Mouse (Mus musculus) thymus, adult 18-20 months (tissue): Measurements from ENCODE around the gene Cbfa2t3.
"Not testable (repeated sequence)": the region's sequence is repeated elsewhere in the genome, so short reads cannot be mapped to it uniquely, and the experiment has no call there.

ENCODE experiments used
- DNase-seq, 2 experiments: peaks; one replicate each; pipeline ENCODE4 v3.0.0; 2022; ENCODE audit warnings: mixed read lengths in 2 of 2

The Cbfa2t3 gene

DNA sequence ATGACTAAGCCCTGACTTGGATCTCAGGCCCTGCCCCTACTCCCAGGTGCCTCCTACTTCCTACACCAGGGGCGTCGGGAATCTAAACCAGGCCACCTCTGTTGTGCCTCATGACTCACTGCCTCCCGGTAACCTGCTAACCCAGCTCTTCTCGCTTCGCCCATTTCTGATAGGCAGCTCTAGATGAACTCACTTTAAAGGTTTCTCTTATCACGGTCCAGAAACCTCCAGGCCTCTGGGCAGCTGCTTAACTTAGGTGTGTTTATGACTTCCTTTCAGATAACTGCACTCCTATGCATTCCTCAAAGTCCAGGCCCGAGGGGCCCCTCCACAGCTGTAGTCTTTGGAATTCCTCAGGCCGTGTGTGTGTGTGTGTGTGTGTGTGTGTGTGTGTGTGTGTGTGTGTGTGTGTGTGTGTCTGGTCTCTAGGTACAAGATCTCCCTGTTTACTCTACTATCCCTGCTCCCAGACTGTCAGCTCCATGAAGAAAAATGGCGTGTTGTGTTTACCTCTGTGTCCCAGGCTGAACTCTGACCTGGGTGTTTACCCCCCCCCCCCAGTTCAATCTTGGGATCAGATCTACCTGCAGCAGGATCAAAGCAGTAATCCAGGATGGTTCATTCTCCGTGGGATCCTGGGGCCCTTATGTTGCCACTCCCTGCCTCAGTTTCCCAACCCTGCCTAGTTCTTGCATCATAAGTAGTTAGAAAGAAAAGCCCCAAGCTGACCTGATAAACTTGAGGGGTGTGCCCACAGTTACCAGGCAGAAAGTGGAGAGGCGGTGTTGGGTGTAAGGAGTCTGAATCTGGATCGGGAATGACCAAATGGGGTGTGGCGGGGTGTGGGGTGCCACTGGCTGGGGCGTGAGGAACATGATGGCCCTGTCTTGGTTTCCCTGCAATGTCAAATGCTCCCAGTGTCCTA lies 62.8 kb downstream of the Cbfa2t3 start:
- no peak for DNase-seq

DNA sequence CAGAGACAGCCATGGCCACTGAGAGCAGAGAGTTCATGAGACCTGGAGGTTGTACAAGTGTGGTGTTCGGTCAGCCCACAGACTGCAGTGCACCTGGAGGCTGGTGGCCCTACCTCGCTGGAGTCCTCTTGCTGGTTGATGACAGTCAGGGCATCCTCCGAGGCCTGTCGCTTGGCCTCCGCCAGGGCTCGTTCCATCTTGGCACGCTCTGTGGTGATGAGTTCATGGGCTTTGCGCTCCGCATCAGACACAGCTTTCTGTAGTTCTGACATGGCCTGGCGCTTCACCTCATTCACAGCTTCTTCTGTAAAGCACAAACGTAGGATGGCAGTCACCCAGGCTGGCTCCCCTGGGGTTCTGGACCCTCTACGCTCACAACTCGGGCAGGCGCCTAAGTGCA lies 65.7 kb downstream of the Cbfa2t3 start:
- DNase-seq: no peak

DNA sequence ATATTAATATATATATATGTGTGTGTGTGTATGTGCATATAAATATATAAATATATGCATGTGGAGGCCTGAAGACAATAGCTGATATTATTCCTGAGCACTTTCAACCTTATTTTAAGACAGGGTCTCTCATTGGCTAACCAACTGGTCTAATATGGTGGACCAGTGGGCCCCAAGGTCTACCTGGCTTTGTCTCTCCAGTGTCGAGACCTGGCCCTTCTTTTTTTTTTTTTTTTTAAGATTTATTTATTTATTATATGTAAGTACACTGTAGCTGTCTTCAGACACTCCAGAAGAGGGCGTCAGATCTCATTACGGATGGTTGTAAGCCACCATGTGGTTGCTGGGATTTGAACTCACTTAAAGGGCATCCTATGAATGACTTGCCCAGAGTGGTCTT lies 66.8 kb downstream of the Cbfa2t3 start:
- not testable (repeated sequence) for DNase-seq

DNA sequence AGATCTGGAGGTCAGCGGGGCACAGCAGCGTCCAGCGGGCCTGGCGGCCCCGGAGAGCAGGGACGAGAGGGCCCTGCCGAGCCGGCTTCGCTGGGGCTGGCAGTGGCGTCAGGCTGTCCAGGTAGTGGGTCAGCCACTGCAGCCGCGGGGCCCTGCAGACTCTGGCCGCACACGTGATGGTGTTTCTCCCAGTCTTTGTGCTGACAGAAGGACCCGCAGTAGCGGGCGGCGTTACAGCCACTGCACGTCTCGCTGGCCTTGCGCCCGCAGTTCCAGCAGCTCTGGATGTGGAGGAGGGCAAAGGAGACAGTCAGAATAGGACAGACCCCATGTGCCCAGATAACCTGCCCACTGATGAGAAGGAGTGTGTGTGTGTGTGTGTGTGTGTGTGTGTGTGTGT lies 68.2 kb downstream of the Cbfa2t3 start:
- no peak for DNase-seq

DNA sequence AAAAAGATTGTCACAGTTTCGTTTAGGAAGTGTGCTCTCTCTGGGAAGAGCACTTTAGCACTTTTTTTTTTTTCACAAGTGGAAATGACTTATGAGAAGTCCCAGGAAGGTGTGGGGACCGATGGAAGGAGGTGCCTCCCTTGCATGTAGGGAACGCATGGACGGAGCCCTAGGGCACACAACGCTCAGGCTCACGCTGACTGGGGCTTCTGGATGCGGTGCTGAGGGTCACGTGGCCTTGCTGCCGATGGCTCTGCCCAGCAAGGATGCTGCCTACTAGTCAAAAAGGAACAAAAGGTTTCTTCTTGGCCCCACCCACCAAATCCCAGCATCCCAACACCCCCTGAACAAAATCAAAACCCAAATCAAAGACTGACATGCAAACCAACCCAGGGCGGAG lies 69.5 kb downstream of the Cbfa2t3 start:
- no peak for DNase-seq

DNA sequence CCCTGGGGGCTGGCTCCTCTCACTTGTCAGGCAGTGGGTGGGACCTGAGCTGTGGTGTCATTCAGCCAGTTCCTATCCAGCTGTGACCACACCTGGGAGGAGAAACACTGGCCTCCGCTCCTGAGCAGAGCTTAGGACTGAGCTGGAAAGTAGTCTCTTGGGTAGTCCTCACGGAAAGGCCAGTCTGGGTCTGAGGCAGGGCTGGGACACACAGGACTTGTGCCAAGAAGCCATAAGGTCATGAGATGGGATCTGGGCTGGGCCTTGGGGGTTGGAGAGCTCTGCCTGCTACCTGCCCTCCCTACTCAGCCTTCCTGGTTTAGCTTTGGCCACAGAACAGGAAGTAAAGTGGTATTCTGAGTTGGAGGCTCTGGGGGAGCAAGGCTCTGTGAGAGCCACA lies 72.0 kb downstream of the Cbfa2t3 start:
- DNase-seq: no peak

DNA sequence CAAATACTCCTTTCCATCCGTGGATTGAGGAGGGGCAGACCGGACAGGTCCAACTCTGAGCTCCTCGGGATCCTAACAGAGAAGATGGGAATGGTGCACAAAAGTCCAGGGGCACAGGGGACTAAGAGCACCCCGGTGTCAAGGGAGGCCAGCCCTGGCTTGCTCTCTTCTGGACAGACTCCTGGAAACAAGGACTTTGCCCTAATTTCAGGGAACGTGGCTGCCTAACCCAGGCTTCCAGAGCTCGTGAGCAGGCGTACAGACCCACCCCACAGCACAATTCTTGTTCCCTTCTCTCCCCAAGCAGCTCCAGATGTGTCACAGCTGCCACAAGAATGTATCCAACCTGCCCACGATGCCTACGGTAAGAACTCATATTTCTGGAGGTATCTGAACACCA lies 73.1 kb downstream of the Cbfa2t3 start:
- no peak for DNase-seq

DNA sequence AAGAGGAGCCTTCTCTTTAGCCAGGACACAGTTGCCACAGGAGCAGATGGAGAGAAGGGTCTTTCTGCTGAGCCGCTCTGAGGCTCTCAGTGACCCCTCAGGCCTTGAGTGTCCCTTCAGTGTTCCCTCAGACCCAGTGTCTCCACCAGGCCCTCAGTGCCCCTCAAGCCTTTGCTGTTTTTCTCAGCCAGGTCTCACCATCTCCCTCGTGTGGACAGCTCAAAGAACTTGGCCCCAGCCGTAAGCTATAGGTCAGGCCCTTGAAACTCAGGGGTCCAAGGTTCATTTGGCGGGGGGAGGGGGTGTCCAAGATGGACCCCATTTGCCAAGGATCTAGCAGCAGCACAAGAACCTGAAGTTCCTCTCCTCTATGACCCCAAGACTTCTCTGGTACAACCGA lies 74.3 kb downstream of the Cbfa2t3 start:
- DNase-seq: no peak

DNA sequence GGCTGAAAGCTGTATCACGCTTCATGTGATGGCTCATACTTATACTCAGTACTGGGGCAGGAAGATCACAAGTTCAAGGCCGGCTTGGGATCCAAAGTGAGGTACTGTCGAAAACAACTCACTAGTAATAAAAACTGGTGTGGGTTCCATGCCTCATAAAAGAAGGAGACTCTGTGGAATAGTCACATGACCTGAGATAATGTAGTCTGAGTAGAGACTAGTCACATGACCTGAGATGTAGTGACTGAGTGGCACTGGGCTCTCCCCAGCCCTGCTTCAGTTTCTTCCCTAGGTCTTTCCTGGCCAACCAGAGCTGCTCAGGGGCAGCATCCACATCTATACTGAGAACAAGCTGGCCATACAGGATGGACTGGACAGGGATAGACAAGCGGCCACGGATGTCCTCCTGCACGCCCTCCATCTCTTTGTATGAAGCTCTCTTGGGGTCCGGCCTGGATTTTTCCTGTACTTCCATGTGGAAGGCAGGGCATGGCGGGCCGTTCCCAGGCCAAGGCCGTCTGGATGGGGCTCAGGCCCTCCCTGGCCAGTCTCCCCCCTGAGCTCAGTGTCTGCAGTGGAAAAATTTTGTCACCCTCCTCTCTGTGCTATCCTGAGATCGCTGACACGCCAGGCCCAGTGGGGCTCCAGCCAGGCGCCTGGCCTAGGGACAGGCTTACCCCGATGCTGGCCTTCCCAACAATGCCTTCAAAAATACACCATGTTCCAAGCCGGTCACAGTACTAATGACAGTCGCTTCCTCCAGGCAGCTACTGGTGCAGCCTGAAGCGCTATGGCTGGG lies 74.9 kb downstream of the Cbfa2t3 start:
- DNase-seq: no peak

DNA sequence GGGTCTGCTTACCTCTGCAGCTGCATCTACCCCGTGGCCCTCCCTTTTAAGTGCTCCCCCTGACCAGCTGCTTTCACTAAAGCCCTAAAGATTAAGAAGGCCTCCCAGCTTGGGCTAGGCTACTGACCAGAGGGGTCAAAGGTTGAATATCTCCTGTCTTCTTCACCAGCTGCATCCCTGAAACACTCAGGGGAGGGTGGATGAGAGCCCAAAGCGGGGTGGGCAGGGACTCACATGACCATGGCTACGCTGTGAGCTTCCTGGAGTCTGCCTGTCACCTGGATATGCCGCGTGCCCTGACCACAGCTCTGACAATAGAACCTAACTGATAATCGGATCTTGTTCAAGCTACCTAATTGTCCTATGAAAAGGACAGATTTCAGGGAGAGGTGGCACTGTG lies 76.2 kb downstream of the Cbfa2t3 start, which contains the start of gene Pabpn1l:
Gene Pabpn1l (minus strand): TSS at position 13 of the 400 bp plus-strand sequence.
- DNase-seq: no peak

DNA sequence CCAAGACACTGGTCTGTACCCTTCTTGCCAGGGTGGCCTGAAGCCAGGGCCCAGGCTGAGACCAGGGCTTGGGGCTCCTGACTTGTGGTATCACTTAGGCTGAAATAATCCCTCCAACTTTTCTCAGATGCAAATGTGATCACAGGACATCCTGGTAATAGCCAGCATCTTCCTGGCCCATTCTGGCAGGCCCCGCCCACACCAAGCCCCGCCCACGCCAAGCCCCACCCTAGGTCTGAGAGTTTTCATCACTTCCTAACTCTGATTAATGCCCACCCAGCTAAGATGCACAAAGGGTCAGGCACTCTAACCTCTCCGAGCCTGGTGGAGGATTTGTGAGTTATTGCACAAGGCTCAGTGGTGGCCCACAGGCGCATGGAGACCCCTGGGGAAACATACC lies 78.5 kb downstream of the Cbfa2t3 start:
- no peak for DNase-seq

DNA sequence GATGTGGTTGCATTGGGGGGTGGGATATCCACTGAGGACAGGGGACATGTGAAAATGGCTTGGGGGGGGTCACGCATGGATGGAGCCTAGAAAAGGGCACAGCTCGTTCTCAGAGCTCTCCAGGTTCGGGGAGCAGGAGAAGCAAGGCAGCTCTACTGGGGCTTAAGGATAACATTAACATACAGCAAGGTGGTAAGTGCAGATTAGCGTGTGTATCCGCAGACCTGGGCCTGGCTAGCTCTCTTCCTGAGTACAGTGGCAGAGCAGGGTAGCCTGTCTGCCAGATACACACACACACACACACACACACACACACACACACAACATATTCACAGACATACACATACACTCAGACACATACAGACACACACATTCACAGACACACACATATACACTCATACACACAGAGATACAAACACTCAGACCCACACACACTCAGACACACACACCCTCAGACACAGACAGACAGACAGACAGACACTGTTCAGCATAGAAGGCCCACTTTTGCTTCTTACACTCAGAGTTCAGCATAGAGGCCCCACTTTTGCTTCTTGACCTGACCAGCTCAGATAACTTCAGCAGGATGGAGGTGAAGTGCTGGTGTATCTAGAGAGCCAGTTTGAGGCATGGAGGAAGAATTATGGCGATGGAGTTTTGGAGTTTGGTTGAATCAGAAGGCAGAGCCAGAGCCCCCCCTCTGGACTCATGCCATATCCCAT lies 80.1 kb downstream of the Cbfa2t3 start:
- no peak for DNase-seq

DNA sequence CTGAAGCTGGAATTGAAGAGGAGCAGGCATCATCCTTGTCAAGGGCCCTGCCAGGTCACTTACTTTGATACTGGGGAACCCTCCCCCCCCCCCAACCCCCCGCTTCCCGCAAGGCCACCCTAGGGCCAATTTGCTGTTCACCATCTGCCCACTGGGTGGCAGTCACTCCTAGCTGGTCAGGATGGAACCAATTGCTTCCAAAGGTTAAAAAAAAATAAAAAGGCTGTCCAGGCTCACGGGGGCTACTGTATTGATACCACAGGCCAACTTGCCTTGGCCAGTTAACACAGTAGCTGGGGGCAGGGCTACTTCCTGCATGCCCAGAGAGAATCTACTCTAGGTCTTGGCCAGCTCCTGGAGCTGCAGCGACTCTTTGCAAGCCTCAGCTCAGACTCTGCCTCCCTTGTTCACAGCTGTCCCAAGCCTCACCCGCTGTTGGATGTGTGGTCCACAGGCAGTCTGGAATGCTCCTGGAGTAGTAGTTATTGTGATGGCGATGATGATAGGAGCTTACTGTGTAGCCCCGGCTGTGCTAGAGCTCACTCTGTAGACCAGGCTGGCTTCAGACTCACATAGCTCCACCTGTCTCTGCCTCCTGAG lies 80.9 kb downstream of the Cbfa2t3 start:
- peak; percentile 26 to 57 for DNase-seq

DNA sequence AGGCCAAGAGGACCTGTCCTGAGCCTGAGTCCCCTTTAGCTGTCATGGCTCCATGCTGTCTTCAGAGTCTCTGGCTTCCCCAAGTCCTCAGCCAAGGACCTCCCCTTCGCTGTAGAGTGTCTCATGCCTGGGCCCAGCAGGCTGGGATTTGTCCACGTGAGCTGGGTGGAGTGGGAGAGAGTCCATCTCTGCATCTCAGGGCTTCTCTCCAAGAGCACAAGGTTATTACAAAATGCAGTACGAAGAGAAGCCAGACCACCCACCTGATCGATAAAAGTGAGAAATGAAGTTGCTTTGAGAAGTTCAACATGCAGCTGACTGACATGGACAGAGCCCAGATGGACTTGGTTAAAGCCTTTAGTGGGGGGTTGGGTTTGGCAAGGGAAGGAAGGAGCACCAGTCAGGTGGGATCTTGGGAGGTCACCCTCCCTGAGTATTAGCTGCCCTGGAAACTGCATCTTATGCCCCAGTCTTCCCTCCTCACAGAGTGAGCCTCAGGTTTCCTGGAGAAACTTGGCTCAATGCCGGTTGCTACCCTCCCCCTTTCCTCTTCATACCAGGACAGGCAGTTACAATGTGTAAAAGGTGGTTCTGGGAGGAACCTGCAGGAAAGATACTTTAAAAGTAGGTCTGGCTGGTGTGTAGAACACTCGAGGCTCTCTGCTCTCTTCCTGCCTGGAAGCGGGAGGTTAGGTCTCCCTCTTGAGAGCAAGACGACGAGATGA lies 82.6 kb downstream of the Cbfa2t3 start:
- no peak for DNase-seq

DNA sequence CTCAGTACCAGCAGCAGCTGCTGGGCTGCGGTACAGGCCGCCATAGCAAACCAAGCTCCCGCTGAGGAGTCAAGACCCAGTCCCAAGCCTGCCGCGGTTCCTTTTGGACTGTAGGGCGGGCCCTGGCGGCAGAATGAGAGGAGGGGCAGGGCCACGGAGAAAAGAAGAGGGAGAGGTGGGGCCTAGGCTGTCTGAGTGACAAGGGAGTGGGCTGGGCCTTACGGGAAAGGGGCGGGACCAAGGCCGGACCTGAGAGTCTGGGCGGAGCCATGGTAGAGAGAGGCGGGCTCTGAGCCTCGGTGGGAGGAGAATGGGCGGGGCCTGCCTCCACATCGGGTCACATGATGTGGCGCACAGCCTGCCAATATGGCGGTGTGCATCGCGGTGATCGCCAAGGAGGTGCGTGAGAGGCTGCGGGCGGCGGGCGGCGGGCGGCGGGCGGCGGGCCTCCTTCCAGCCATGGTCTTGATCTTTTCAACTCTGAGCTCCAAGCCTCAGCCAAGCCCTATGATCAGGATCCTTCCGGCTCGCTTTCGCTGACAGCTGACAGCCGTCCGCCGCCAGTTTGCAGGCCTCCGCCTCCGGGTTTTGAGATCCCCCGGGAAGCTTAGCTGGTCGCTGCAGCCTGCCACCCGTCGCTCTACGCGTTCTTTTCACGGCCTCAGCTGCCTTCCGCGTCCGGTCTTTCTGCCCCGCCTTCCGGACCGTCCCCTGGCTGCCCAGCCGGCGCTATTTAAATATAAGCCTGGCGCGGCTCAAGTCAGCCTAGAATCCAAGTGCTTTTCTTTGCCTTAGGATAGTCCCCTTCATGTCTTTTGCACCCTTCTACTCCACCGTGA lies 87.4 kb downstream of the Cbfa2t3 start, which contains the start of the genes Galns and Trappc2l:
Gene Galns (minus strand): TSS at position 169 of the 839 bp plus-strand sequence.
Gene Trappc2l (plus strand): TSS at position 346 of the 839 bp plus-strand sequence.
- peak; percentile 91 to 93 for DNase-seq

DNA sequence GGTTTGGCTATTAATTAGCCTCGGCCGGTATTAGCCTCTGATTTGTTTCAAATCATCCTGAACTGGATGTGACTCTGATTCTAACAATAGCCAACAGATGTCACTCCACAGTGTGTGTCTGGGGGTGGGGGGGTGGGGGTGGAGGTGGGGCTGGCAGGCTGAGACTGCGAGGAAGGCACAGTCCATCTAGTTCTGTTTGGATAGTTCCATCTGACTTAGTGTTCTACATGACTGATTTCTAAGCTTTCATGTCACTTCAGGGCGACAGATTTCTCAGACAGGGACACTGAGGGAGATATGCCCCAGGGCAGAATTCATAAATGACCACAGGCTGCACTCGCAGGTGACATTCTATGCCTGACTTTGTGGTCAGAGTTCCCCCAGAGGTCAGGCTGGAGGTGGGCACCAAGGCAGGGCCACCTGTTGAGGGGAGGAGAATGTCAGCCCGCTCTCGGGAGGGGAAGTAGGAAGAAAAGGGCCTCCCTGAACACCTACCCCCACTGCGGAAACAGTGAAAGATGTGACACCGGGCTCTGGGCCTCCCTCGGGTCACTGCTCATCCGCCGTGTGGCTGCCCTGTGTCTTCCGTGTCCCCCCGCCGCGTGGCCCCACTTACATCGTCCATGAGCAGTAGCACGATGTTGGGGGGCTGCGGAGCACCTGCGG lies 88.2 kb downstream of the Cbfa2t3 start:
- DNase-seq: no peak

DNA sequence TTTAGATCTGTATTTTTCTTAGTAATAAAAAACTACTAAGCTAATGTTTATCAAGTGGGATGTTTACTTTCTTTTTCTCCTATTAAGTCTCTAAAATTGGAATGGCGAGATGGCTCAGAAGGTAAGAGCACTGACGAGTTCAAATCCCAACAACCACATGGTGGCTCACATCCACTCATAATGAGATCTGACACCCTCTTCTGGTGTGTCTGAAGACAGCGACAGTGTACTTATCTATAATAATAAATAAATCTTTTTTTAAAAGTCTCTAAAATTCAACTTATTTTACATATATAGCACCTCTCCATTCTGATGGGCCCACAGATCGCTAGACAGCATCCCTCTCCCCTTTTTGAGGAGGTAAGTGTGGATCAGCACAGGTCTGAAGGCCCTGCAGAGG lies 88.7 kb downstream of the Cbfa2t3 start:
- no peak for DNase-seq

DNA sequence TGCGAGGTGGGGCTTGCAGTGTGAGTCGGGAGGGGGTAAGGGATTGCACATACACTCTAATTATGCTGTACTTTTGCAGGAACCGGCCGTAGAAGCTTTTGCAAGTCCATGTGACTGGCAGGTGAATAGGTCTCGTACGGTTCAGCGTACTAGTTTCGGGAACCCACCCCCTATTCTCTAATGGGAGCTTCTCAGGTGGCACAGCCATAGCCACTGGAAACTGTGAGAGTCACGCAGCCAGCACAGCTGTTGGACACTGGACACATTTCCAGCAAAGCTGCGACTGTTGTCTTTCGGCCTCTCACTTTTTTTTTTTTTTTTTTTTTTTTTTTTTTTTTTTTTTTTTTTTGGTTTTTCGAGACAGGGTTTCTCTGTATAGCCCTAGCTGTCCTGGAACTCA lies 92.1 kb downstream of the Cbfa2t3 start:
- DNase-seq: no peak

DNA sequence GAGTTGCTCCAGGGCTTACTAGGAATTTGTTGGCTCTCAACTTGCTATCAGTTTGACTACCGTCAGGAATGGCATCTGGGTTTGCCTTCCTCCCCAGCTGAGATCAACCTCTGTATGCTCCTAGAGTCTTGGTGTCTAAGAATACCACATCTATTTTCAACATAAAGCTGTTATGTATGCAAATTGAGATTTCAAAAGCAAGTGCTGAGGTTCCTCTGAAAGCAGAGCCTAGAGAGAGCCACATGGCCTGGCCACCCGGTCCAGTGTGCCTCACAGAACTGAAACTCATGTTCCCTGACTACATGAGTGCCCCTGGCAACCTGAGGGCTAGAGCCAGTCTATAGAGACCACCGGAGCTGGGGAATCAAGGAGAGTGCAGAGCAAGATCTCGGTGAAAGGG lies 93.5 kb downstream of the Cbfa2t3 start:
- DNase-seq: no peak

DNA sequence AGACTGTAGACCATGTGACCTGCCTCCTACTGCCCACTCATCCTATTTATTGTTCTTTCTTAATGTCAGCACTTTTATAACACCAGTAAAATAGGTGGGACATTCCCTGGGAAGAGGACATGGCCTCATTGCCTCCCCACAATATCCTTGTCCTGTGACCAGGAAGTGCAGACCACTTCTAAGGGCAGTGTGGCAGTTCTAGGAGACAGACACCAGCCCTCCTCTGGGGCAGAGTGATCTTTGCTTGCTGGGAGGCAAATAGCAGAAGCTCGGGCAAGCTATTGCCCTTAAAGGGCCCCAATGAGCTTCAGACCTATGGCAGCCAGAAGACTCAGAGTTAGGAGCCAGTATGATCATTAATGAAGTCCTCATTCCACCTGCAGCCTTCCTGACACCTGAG lies 94.3 kb downstream of the Cbfa2t3 start:
- DNase-seq: no peak
